Mouse (Mus musculus): ENCODE results near the gene Tmed1.
"Not testable (repeated sequence)": the region's sequence is repeated elsewhere in the genome, so short reads cannot be mapped to it uniquely, and the experiment has no call there.

Tmed1 gene

DNA sequence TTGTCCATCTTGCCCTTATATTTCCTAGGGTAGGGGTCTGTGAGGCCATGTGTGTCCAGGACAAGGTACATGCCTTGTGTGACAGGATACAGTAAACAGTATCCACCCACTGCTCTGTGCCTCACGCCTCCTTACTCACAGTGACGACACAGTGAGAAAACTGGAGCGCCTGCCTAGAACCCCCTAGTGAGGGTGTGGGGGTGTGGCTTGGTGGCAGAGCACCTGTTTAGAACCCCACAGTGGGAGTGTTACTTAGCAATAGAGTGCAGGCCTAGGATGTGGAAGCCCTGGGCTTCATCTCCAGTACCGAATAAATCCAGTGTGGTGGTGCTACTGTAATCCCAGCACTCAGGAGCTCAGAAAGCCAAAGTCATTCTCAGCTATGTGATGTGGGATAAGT lies 37.1 kb downstream of the Tmed1 start:
- DNase-seq (ENCODE audit: low spot score in 2 of 2): no peak

DNA sequence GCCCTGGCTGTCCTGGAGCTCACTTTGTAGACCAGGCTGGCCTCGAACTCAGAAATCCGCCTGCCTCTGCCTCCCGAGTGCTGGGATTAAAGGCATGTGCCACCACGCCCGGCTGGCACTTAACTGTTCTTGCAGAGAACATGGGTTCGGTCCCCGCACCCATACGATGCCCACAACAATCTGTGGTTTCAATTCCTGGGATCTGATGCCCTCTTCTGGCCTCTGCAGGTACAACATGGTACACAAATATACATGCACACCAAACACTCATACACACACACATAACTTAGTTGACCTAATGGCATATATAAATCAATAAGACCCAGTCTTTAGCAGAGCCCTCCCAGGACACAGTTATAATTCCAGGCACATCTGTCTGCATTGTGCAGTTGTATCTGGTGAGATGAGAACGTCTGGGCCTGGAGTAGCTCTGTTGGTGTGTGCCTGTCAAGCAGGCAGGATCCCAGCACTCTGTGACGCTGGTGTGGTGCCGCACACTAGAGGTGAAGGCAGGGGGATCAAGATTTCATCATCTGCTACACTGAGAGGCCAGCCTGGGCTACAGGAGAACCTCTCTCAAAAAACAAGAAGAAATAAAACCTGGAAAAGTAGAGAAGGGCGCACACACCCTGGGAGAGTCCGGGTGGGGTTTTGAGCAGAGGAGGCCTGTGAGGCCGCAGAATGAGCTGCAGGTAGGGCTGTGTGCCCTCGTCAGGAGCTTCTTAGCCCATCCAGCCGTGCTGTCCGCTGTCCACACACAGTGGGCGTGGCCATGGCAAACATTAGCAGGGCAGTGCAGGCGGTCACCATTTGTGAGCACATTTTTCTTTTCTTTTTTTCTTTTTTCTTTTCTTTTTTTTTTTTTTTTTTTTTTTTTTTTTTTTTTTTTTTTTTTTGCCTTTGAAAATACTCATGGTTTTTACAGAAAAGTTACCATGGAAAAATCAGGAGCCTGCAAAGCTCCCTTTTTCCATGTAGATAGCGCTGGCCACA lies 40.7 kb downstream of the Tmed1 start:
- peak in 1 of 2 experiments; percentile 42 for DNase-seq (ENCODE audit: low spot score in 2 of 2)

DNA sequence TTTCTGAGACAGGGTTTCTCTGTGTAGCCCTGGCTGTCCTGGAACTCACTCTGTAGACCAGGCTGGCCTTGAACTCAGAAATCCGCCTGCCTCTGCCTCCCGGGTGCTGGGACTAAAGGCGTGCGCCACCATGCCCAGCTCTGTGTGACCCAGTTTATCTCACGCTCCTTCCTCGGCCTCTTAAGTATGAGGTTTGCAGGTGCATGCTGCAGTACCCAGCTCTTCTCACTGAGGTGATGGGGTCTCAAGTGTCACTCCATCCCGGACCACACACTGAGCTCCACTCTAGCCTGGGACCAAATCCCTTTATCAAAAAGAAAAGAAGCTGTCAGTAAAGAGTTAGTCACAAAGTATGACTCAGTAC lies 45.5 kb downstream of the Tmed1 start:
- DNase-seq (ENCODE audit: low spot score in 2 of 2): not testable (repeated sequence)

DNA sequence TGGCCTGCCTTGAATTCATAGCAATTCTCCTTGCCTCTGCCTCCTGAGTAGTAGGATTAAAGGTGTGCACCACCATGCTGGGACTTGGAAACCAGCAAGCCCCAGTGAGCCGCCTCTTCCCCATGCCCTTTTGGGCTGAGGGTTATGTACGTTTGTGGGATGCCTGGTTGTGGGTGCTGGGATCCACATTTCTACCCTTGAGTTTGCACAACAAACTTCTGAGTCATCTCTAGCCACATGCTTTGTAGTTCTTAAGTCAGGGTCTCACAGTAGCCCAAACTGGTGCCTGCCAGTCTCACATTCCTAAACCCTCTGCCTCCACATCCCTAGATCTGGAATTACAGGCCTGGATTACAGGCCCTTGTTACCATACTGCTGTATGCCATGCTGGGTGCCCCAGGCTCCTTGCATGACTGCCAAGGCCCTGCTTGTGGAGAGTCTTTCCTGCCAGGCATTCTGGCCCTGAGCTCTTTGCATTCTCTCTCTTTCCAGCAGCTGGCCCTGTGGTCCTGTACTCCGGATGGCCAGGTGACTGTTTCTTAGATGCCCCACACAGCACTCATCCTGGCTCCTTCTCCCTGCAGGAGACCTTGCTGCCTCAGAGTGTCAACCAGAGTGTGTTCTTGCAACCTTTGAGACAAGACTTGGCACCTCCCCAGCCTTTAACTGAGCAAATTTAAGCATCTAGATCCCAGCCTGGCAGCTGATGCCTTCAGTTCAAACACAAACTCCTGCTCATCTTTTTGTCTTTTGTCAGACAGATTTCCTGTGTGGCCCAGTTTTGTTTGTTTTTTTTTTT lies 46.1 kb downstream of the Tmed1 start:
- no peak for DNase-seq (ENCODE audit: low spot score in 2 of 2)

DNA sequence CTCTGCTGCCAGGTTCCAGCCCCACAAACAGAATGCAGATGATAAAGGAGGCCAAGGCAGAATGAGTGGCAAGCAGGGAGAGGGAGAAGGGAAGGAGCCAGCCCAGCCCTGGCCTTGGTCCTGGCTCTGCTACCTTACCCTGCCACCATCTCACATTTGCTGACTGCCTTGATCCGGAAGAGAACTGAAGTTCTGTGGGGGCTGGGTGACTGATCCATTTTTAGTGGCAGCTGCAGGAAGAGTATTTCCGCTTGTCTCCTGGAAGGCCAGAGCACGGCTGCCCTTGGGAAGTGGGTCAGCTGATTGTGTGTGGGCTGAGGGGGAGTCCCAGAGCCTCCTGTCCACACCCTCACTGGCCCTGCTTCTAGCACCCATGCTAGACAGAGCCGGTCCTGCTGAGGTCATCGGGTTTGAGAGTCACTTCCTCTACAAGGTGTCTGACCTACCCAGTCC lies 46.9 kb downstream of the Tmed1 start:
- DNase-seq (ENCODE audit: low spot score in 2 of 2): no peak

DNA sequence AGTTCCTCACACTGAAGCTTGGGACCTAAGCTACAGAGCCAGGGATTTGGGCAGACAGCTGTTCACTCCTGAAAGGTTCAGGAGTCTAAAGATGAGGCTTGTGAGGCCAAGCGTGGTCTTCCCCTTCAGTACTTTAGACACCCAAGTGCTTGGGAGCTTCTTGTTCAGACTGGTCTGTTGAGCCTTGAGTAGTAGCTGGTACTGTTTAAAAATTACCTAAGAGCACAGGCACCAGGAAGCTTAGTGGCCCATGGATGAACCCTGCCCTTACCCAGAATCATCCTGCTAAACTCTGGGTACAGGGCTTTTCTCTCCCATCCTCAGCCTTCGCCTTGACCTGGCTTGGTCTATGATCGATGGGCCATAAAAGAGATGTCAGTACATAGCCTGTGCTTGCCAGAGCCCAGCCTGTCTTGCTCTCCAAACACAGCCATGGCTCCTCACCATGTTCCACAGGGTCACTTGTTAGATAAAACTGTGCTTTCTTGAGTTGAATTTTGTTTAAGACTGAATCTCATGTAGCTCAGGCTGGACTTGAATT lies 49.6 kb downstream of the Tmed1 start:
- no peak for DNase-seq (ENCODE audit: low spot score in 2 of 2)

DNA sequence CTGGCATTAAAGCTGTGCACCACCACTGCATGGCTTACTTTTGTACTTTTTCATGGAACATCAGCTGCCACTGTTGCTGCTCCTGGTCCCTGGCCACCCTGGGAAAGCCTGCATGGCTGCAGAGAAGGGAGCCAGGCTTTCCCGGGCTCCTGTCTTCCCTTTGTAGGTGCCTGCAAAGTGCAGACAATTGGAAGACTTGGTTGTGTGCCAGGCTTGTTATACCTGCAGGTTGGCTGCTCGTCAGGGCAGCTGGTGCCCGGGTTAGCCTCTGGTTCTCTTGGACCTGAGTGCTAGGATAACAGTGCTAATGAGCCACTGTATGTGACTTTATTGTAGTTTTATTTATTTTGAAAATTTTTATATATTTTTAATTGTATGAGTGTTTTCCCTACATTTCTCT lies 51.2 kb downstream of the Tmed1 start:
- DNase-seq (ENCODE audit: low spot score in 2 of 2): no peak

All from cerebellum, postnatal 4 days (tissue).